Mouse (Mus musculus): Measurements from ENCODE around the gene Stx8. TPM values are rescaled to one million over a fixed set of nuclear protein-coding genes. Genes with fewer than 3 reads are reported as not detected.

Stx8 gene
- 46.8 and 47.2 TPM in 2 replicates for polyA plus RNA-seq (2016; fragmentation: Nextera tagmentation; extraction: Ambion mirVana)

- Histone ChIP-seq H3K36me3 (replicated peaks) (peaks cover 12% of the 10 kb centered on the region), H3K27me3 (ENCODE audit: poor library complexity, severe bottlenecking) (no peaks in the 10 kb centered on the region), H3K4me1 (peaks cover 26% of the 10 kb centered on the region), H3K4me3 (peak within 1 kb of the TSS; percentile 88), H3K9me3 (no peaks in the 10 kb centered on the region), H3K27ac (peak within 1 kb of the TSS; percentile 86)
- whole genome bisulfite sequencing, result under 1% methylated on average over 28 of the region's 28 CpGs
- DNase-seq (ENCODE audit: extremely low spot score, low spot score), result peak; percentile 90
These were observed at the start of gene Stx8 for GRCm38 (mm10) chr11:67965905-67966878. Stx8 (plus strand) TSS chr11:67966193.

- Histone ChIP-seq H3K27me3 (ENCODE audit: poor library complexity, severe bottlenecking) (peaks cover 37% of the 10 kb centered on the region), H3K36me3 (replicated peaks) (no peaks in the 10 kb centered on the region), H3K27ac (no peak overlapping the region), H3K4me3 (no peak overlapping the region), H3K9me3 (no peaks in the 10 kb centered on the region), H3K4me1 (peaks cover 11% of the 10 kb centered on the region)
- 84% methylated on average over 3 of the region's 3 CpGs for WGBS
- DNase-seq (ENCODE audit: extremely low spot score, low spot score), result no peak
These were observed 48.9 kb upstream of the Stx8 start for GRCm38 (mm10) chr11:67917126-67917525.

- Histone ChIP-seq H3K36me3 (replicated peaks) (no peaks in the 10 kb centered on the region), H3K27ac (no peak overlapping the region), H3K4me1 (peaks cover 22% of the 10 kb centered on the region), H3K4me3 (no peak overlapping the region), H3K9me3 (no peaks in the 10 kb centered on the region), H3K27me3 (ENCODE audit: poor library complexity, severe bottlenecking) (peaks cover 37% of the 10 kb centered on the region)
- 70% methylated on average over 5 of the region's 5 CpGs for WGBS
- no peak for DNase-seq (ENCODE audit: extremely low spot score, low spot score)
These were observed 46.4 kb upstream of the Stx8 start for GRCm38 (mm10) chr11:67919593-67919992.

- Histone ChIP-seq H3K4me1 (peaks cover 22% of the 10 kb centered on the region), H3K36me3 (replicated peaks) (no peaks in the 10 kb centered on the region), H3K27ac (no peak overlapping the region), H3K27me3 (ENCODE audit: poor library complexity, severe bottlenecking) (peaks cover 37% of the 10 kb centered on the region), H3K4me3 (peak overlapping the region; percentile 77; the same call in 1 of the 2 replicates), H3K9me3 (no peaks in the 10 kb centered on the region)
- no peak for DNase-seq (ENCODE audit: extremely low spot score, low spot score)
- WGBS, result 58% methylated on average over 9 of the region's 9 CpGs
These were observed 45.6 kb upstream of the Stx8 start for GRCm38 (mm10) chr11:67920226-67920960.

- Histone ChIP-seq H3K27ac (peak overlapping the region; percentile 82), H3K36me3 (replicated peaks) (no peaks in the 10 kb centered on the region), H3K4me1 (peaks cover 23% of the 10 kb centered on the region), H3K4me3 (peak overlapping the region; percentile 77), H3K27me3 (ENCODE audit: poor library complexity, severe bottlenecking) (peaks cover 37% of the 10 kb centered on the region), H3K9me3 (no peaks in the 10 kb centered on the region)
- peak; percentile 50 for DNase-seq (ENCODE audit: extremely low spot score, low spot score)
- WGBS, result 1% methylated on average over 47 of the region's 47 CpGs
These were observed 44.7 kb upstream of the Stx8 start for GRCm38 (mm10) chr11:67921091-67921826.

- Histone ChIP-seq H3K27me3 (ENCODE audit: poor library complexity, severe bottlenecking) (peaks cover 37% of the 10 kb centered on the region), H3K27ac (peak within 1 kb of the TSS; percentile 82), H3K4me3 (peak within 1 kb of the TSS; percentile 77), H3K36me3 (replicated peaks) (no peaks in the 10 kb centered on the region), H3K9me3 (no peaks in the 10 kb centered on the region), H3K4me1 (peaks cover 32% of the 10 kb centered on the region)
- under 1% methylated on average over 68 of the region's 80 CpGs for WGBS
- peak; percentile 59 for DNase-seq (ENCODE audit: extremely low spot score, low spot score)
These were observed 43.9 kb upstream of the Stx8 start, which contains the start of gene Usp43 for GRCm38 (mm10) chr11:67921827-67922754. Usp43 (minus strand) TSS chr11:67922153.

- Histone ChIP-seq H3K4me1 (peaks cover 33% of the 10 kb centered on the region), H3K27ac (peak overlapping the region; percentile 82; the same call in 1 of the 2 replicates), H3K9me3 (no peaks in the 10 kb centered on the region), H3K4me3 (peak overlapping the region; percentile 77), H3K36me3 (replicated peaks) (no peaks in the 10 kb centered on the region), H3K27me3 (ENCODE audit: poor library complexity, severe bottlenecking) (peaks cover 37% of the 10 kb centered on the region)
- WGBS, result under 1% methylated on average over 12 of the region's 12 CpGs
- DNase-seq (ENCODE audit: extremely low spot score, low spot score), result peak; percentile 81
These were observed 43.3 kb upstream of the Stx8 start for GRCm38 (mm10) chr11:67922755-67923125.

- DNase-seq (ENCODE audit: extremely low spot score, low spot score), result no peak
- H3K36me3 ChIP-seq (replicated peaks), result no peaks in the 10 kb centered on the region
- 97% methylated on average over 5 of the region's 5 CpGs for WGBS
- no peak overlapping the region for H3K27ac ChIP-seq
- H3K4me3 ChIP-seq, result no peak overlapping the region
- peaks cover 33% of the 10 kb centered on the region for H3K4me1 ChIP-seq
- no peaks in the 10 kb centered on the region for H3K9me3 ChIP-seq
- peaks cover 34% of the 10 kb centered on the region for H3K27me3 ChIP-seq (ENCODE audit: poor library complexity, severe bottlenecking)
These were observed 42.3 kb upstream of the Stx8 start for GRCm38 (mm10) chr11:67923720-67924119.

- no peak for DNase-seq (ENCODE audit: extremely low spot score, low spot score)
- no peaks in the 10 kb centered on the region for H3K36me3 ChIP-seq (replicated peaks)
- 91% methylated on average over 13 of the region's 13 CpGs for WGBS
- H3K27me3 ChIP-seq (ENCODE audit: poor library complexity, severe bottlenecking), result peaks cover 21% of the 10 kb centered on the region
- peaks cover 33% of the 10 kb centered on the region for H3K4me1 ChIP-seq
- no peak overlapping the region for H3K4me3 ChIP-seq
- H3K27ac ChIP-seq, result no peak overlapping the region
- no peaks in the 10 kb centered on the region for H3K9me3 ChIP-seq
These were observed 41.0 kb upstream of the Stx8 start for GRCm38 (mm10) chr11:67925000-67925399.

- no peak overlapping the region for H3K27ac ChIP-seq
- H3K27me3 ChIP-seq (ENCODE audit: poor library complexity, severe bottlenecking), result peaks cover 6% of the 10 kb centered on the region
- H3K9me3 ChIP-seq, result no peaks in the 10 kb centered on the region
- H3K36me3 ChIP-seq (replicated peaks), result no peaks in the 10 kb centered on the region
- WGBS, result 21% methylated on average over 13 of the region's 15 CpGs
- peaks cover 27% of the 10 kb centered on the region for H3K4me1 ChIP-seq
- no peak for DNase-seq (ENCODE audit: extremely low spot score, low spot score)
- no peak overlapping the region; the same call in 1 of the 2 replicates for H3K4me3 ChIP-seq
These were observed 39.5 kb upstream of the Stx8 start for GRCm38 (mm10) chr11:67926348-67927055.

- no peak for DNase-seq (ENCODE audit: extremely low spot score, low spot score)
- H3K27ac ChIP-seq, result no peak overlapping the region
- WGBS, result 96% methylated on average over 3 of the region's 3 CpGs
- no peaks in the 10 kb centered on the region for H3K27me3 ChIP-seq (ENCODE audit: poor library complexity, severe bottlenecking)
- H3K36me3 ChIP-seq (replicated peaks), result no peaks in the 10 kb centered on the region
- no peaks in the 10 kb centered on the region for H3K9me3 ChIP-seq
- peaks cover under 1% of the 10 kb centered on the region; the same call in 1 of the 2 replicates for H3K4me1 ChIP-seq
- H3K4me3 ChIP-seq, result no peak overlapping the region
These were observed 33.8 kb upstream of the Stx8 start for GRCm38 (mm10) chr11:67932156-67932555.
